Comparison of ENCODE assay signal across 8 mouse cellular contexts in the genomic region with DNA sequence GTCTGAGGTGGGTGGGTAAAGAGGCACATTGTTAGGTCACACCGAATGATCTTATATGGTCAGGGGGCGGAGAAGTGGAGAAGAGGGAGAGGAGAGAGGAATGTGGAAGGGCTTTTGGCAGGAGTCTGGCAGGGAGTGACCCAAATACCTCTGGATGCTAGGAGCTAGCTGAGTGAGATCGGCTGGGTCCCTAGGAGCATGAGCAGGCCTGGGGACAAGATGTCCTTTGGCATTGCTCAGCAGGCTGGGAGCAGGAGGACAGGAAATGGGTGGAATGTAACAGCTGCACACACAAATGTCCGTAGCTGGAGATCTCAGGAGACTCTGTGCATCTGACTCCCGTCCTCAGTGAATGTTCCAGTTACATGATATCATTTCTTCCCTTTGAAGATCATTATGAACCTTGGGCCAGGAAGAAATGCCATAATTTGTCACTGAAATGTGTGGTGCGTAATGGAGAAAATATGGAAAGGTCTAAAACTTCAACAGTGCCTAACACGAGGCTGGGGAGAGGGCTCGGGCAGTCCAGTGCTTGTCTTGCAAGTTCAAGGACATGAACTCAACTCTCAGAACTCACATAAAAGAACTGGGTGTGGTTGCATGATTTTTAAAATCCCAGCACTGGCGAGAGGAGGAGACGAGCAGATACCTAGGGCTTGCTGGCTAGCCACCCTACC. TPM values are rescaled to one million over a fixed set of nuclear protein-coding genes. Genes with fewer than 3 reads are reported as not detected.
DNase-seq lines count a peak whose midpoint lies in the region; ATAC-seq and TF ChIP-seq lines count a peak whose summit lies in the region.

No protein-coding gene starts in this region.

- no peaks in the 10 kb centered on the region for H3K9me3 ChIP-seq in heart, embryonic 16.5 days (replicated peaks; ENCODE audit: control insufficient read depth, low read length)
- H3K9me3 ChIP-seq in forebrain, embryonic 12.5 days, result no peaks in the 10 kb centered on the region

- no peaks in the 10 kb centered on the region for H3K27me3 ChIP-seq in C2C12 (ENCODE audit: control insufficient read depth, insufficient read depth, insufficient read length)
- no peaks in the 10 kb centered on the region for H3K27me3 ChIP-seq in heart, embryonic 16.5 days (ENCODE audit: control insufficient read depth, insufficient read depth, low read length)
- no peaks in the 10 kb centered on the region for H3K27me3 ChIP-seq in forebrain, embryonic 12.5 days

- TF ChIP-seq CTCF in C2C12 (IDR thresholded peaks at IDR 0.05; ENCODE audit: control insufficient read depth, insufficient read depth, insufficient read length), result no peak
- TF ChIP-seq CTCF in lung, adult 2 months (IDR thresholded peaks at IDR 0.05; ENCODE audit: insufficient read depth, low read length), result no peak

- no peak overlapping the region for H3K4me3 ChIP-seq in C2C12 (ENCODE audit: insufficient read depth, poor library complexity, severe bottlenecking)
- no peak overlapping the region for H3K4me3 ChIP-seq in heart, embryonic 16.5 days (ENCODE audit: low read length)
- H3K4me3 ChIP-seq in lung, adult 2 months (replicated peaks; ENCODE audit: extremely low read depth, low read depth, low read length), result no peak overlapping the region
- no peak overlapping the region for H3K4me3 ChIP-seq in forebrain, embryonic 12.5 days (replicated peaks)

- H3K4me1 ChIP-seq in heart, embryonic 16.5 days (ENCODE audit: control insufficient read depth, insufficient read depth, low read length), result peaks cover 19% of the 10 kb centered on the region
- peaks cover 15% of the 10 kb centered on the region for H3K4me1 ChIP-seq in lung, adult 2 months (ENCODE audit: control insufficient read depth, insufficient read depth, low read length)
- no peaks in the 10 kb centered on the region for H3K4me1 ChIP-seq in forebrain, embryonic 12.5 days

- H3K9ac ChIP-seq in heart, embryonic 16.5 days (ENCODE audit: low read length), result 0 out of 2 replicates have a peak overlapping the region, but pooled peaks have one; percentile 7
- no peak overlapping the region for H3K9ac ChIP-seq in forebrain, embryonic 12.5 days

- DNase-seq in adrenal gland, postnatal 10 days, result peak; percentile 45
- no peak for DNase-seq in adrenal gland, postnatal 25 days
- peak; percentile 34 for DNase-seq in lung, adult 2 months
- DNase-seq in layer of hippocampus, adult 11-12 months (ENCODE audit: low spot score), result no peak

- no peaks in the 10 kb centered on the region for H3K79me3 ChIP-seq in C2C12 (ENCODE audit: low read depth)

- TF ChIP-seq POLR2A in lung, adult 2 months (IDR thresholded peaks at IDR 0.05; ENCODE audit: borderline replicate concordance, extremely low read depth, low read depth, low read length), result peak; percentile 33; the same call in 1 of the 2 replicates

- no peaks in the 10 kb centered on the region for H3K79me2 ChIP-seq in C2C12 (ENCODE audit: control insufficient read depth, insufficient read depth)

- ATAC-seq in heart, embryonic 16.5 days (replicated peaks; ENCODE audit: extremely low read depth, insufficient read depth, low FRiP score), result peak; percentile 88
- no peak for ATAC-seq in erythroblast, adult 5-6 weeks (replicated peaks; ENCODE audit: low FRiP score, poor library complexity, severe bottlenecking)
- no peak for ATAC-seq in forebrain, embryonic 12.5 days (ENCODE audit: low FRiP score)

- 44% methylated on average over 10 of the region's 10 CpGs for WGBS in heart, embryonic 16.5 days
- WGBS in lung, adult 2 months, result 40% methylated on average over 10 of the region's 10 CpGs
- WGBS in forebrain, embryonic 12.5 days, result 82% methylated on average over 10 of the region's 10 CpGs

- H3K27ac ChIP-seq in heart, embryonic 16.5 days (ENCODE audit: low read length), result peak overlapping the region; percentile 84
- H3K27ac ChIP-seq in forebrain, embryonic 12.5 days, result no peak overlapping the region

- H3K36me3 ChIP-seq in C2C12 (ENCODE audit: control insufficient read depth, insufficient read depth), result no peaks in the 10 kb centered on the region
- H3K36me3 ChIP-seq in heart, embryonic 16.5 days (ENCODE audit: control insufficient read depth, insufficient read depth), result no peaks in the 10 kb centered on the region
- no peaks in the 10 kb centered on the region for H3K36me3 ChIP-seq in forebrain, embryonic 12.5 days (replicated peaks)

- H3ac ChIP-seq in C2C12 (ENCODE audit: control insufficient read depth, insufficient read length, low read depth), result peak overlapping the region; percentile 23

- no peak overlapping the region for H3K4me2 ChIP-seq in heart, embryonic 16.5 days (ENCODE audit: low read depth, low read length)
- no peak overlapping the region for H3K4me2 ChIP-seq in forebrain, embryonic 12.5 days

TF ChIP-seq in C2C12, 6 proteins besides CTCF, POLR2A, EP300 and RAD21:
- TF ChIP-seq FOSL1 (IDR thresholded peaks at IDR 0.05; ENCODE audit: insufficient read depth, low read length, poor library complexity, severe bottlenecking) (no peak), MYOD1 (IDR thresholded peaks at IDR 0.05; ENCODE audit: control insufficient read depth, insufficient read length, low read depth) (peak; percentile 97)

RNA-seq across cellular contexts. Expression of a gene that starts 59.6 kb away (rescaled TPM):
- 10 to 100 TPM in 1 of 2 experiments, 1 to 10 TPM in 1; 8.3 to 10.8 TPM for total RNA-seq in adrenal gland, postnatal 10 days (2021)
- total RNA-seq in adrenal gland, postnatal 25 days (2021), result 4.8 and 6.7 TPM in 2 replicates
- polyA plus RNA-seq in C2C12 (2012; fragmentation: generic; extraction: Trizol), result not detected
- 0.66 and 0.75 TPM in 2 replicates for polyA plus RNA-seq in heart, embryonic 16.5 days (2015; fragmentation: Nextera tagmentation; extraction: Ambion mirVana)
- 13.6 and 14.5 TPM in 2 replicates for polyA plus RNA-seq in lung, adult 2 months (2012; rRNA removed)
- 0.42 TPM in 1 of 2 replicates, not detected in the other for total RNA-seq in erythroblast, adult 5-6 weeks (2015; ENCODE audit: low replicate concordance)
- 0.14 and 0.17 TPM in 2 replicates for total RNA-seq in erythroblast, adult 5-6 weeks (2017; ENCODE audit: low replicate concordance)
- 0.45 and 0.46 TPM in 2 replicates for polyA plus RNA-seq in forebrain, embryonic 12.5 days (2016; fragmentation: Nextera tagmentation; extraction: Ambion mirVana)

Comparison
In these comparisons a context has a peak if more than half of its experiments do, and no peak if none do; other contexts are left out.
1. DNase-seq: peak in adrenal gland, postnatal 10 days (single experiment) and lung, adult 2 months (single experiment); none in adrenal gland, postnatal 25 days (single experiment) and layer of hippocampus, adult 11-12 months (single experiment).